11 mouse cellular contexts compared by ENCODE assay signal in the genomic region with DNA sequence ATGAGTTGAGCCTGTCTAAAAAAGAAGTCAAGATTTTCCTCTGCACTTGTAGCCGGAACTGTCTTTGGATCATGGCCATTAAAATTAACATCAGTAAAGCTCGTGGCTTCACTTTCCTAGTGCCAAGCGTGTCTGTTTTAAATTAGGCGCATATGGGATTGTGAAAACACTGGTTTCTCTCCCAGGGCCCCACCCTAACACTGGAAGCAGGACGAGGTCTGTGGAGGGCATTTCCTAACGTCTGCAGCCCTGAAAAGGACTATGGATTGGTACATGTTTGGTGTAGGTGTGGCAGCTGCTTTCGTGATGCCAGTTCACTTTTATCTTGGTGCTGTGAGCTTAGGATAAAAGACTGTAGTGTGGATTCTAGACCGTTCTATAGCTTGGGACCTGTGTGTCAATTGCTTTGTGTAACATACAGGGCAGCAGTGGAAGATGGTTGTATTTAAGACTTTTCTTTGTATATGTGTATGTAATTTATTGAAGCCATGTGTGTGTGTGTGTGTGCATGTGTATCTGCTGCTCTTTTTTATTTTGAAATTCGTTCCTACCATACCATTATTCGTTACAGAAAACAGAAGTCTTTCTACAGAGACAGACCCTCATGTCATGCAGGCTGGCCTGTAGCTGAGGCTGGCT. TPM values are rescaled to one million over a fixed set of nuclear protein-coding genes. Genes with fewer than 3 reads are reported as not detected.
DNase-seq lines count a peak whose midpoint lies in the region; ATAC-seq and TF ChIP-seq lines count a peak whose summit lies in the region.
"Had no signal": no experiment of that assay in that cellular context is flagged by ENCODE, and none has a peak within 500 bp of the region (broad histone marks: within the 10 kb centered on the region; RNA-seq: fewer than 3 reads in every experiment).

No protein-coding gene starts in this region.

- no peaks in the 10 kb centered on the region for H3K9me3 ChIP-seq in midbrain, embryonic 11.5 days (ENCODE audit: control insufficient read depth, low read length)
- H3K9me3 ChIP-seq in midbrain, embryonic 13.5 days = no peaks in the 10 kb centered on the region
- no peaks in the 10 kb centered on the region for H3K9me3 ChIP-seq in heart, embryonic 16.5 days (replicated peaks; ENCODE audit: control insufficient read depth, low read length)
- no peaks in the 10 kb centered on the region for H3K9me3 ChIP-seq in stomach, postnatal 0 days (ENCODE audit: control insufficient read depth, low read length)

- TF ChIP-seq EP300 in stomach, postnatal 0 days (optimal IDR thresholded peaks at IDR 0.05) = no peak

- H3K4me2 ChIP-seq in midbrain, embryonic 11.5 days = no peak overlapping the region
- no peak overlapping the region for H3K4me2 ChIP-seq in midbrain, embryonic 13.5 days (replicated peaks)
- peak overlapping the region; percentile 34 for H3K4me2 ChIP-seq in heart, embryonic 16.5 days (ENCODE audit: low read depth, low read length)
- H3K4me2 ChIP-seq in stomach, postnatal 0 days (replicated peaks; ENCODE audit: low read depth) = peak overlapping the region; percentile 14; the same call in 1 of the 2 replicates

- ATAC-seq in midbrain, embryonic 11.5 days (ENCODE audit: low FRiP score) = no peak
- no peak for ATAC-seq in midbrain, embryonic 13.5 days
- ATAC-seq in heart, embryonic 16.5 days (replicated peaks; ENCODE audit: extremely low read depth, insufficient read depth, low FRiP score) = no peak; the same call in 1 of the 2 replicates
- ATAC-seq in stomach, postnatal 0 days (ENCODE audit: low FRiP score, low TSS enrichment) = no peak
- ATAC-seq: inflammation-experienced regulatory T-cells, adult 6 months had no signal

- peak; percentile 23 for DNase-seq in gastrocnemius, postnatal 25 days
- DNase-seq in gastrocnemius, postnatal 14 days = no peak
- peak; percentile 66 for DNase-seq in midbrain, embryonic 11.5 days (ENCODE audit: low spot score, missing footprints)
- no peak for DNase-seq in stomach, postnatal 0 days (ENCODE audit: low spot score)
- no peak for DNase-seq in B cell, adult 2 months
- no peak for DNase-seq in layer of hippocampus, postnatal 10 days (ENCODE audit: low spot score in 2 of 2)
- DNase-seq: adrenal gland, postnatal 14 days; thymus, adult 18-20 months had no signal

- 56% methylated on average over 10 of the region's 10 CpGs for WGBS in midbrain, embryonic 11.5 days
- 51% methylated on average over 10 of the region's 10 CpGs for WGBS in midbrain, embryonic 13.5 days
- WGBS in heart, embryonic 16.5 days = 41% methylated on average over 10 of the region's 10 CpGs
- WGBS in stomach, postnatal 0 days = 22% methylated on average over 10 of the region's 10 CpGs

- peaks cover 10% of the 10 kb centered on the region for H3K4me1 ChIP-seq in midbrain, embryonic 11.5 days (ENCODE audit: control insufficient read depth, insufficient read depth, low read length)
- peaks cover 17% of the 10 kb centered on the region; the same call in 1 of the 2 replicates for H3K4me1 ChIP-seq in midbrain, embryonic 13.5 days (replicated peaks)
- H3K4me1 ChIP-seq in heart, embryonic 16.5 days (ENCODE audit: control insufficient read depth, insufficient read depth, low read length) = peaks cover 29% of the 10 kb centered on the region
- no peaks in the 10 kb centered on the region; the same call in 1 of the 2 replicates for H3K4me1 ChIP-seq in stomach, postnatal 0 days (replicated peaks; ENCODE audit: control insufficient read depth, insufficient read depth)

- no peak overlapping the region for H3K9ac ChIP-seq in midbrain, embryonic 11.5 days (ENCODE audit: low read length)
- H3K9ac ChIP-seq in midbrain, embryonic 13.5 days (replicated peaks) = no peak overlapping the region
- H3K9ac ChIP-seq in heart, embryonic 16.5 days (ENCODE audit: low read length) = no peak overlapping the region; the same call in 1 of the 2 replicates
- H3K9ac ChIP-seq in stomach, postnatal 0 days (ENCODE audit: low read length) = no peak overlapping the region

- H3K36me3 ChIP-seq in midbrain, embryonic 11.5 days (ENCODE audit: control insufficient read depth, insufficient read depth, low read length) = no peaks in the 10 kb centered on the region
- no peaks in the 10 kb centered on the region for H3K36me3 ChIP-seq in midbrain, embryonic 13.5 days
- peaks cover under 1% of the 10 kb centered on the region for H3K36me3 ChIP-seq in heart, embryonic 16.5 days (ENCODE audit: control insufficient read depth, insufficient read depth)
- no peaks in the 10 kb centered on the region for H3K36me3 ChIP-seq in stomach, postnatal 0 days (ENCODE audit: control insufficient read depth, insufficient read depth, low read length)

- no peak for TF ChIP-seq CTCF in stomach, postnatal 0 days (IDR thresholded peaks at IDR 0.05; ENCODE audit: low read depth)

- no peak overlapping the region for H3K4me3 ChIP-seq in midbrain, embryonic 11.5 days (ENCODE audit: low read depth, low read length)
- H3K4me3 ChIP-seq in midbrain, embryonic 13.5 days (replicated peaks) = no peak overlapping the region
- no peak overlapping the region for H3K4me3 ChIP-seq in heart, embryonic 16.5 days (ENCODE audit: low read length)
- no peak overlapping the region for H3K4me3 ChIP-seq in stomach, postnatal 0 days (ENCODE audit: low read depth, low read length)

- intact Hi-C loops in gastrocnemius, postnatal 14 days (cut with DNase I; ENCODE audit: low total_unique reads) = loop anchor here (10.0 kb wide), 1 partner anchor 122 kb away; no protein-coding TSS in a partner anchor

- no peak overlapping the region for H3K27ac ChIP-seq in midbrain, embryonic 11.5 days (ENCODE audit: low read depth, low read length)
- no peak overlapping the region for H3K27ac ChIP-seq in midbrain, embryonic 13.5 days
- H3K27ac ChIP-seq in heart, embryonic 16.5 days (ENCODE audit: low read length) = peak overlapping the region; percentile 46
- H3K27ac ChIP-seq in stomach, postnatal 0 days (replicated peaks) = no peak overlapping the region

- no peaks in the 10 kb centered on the region for H3K27me3 ChIP-seq in midbrain, embryonic 11.5 days (ENCODE audit: control insufficient read depth, insufficient read depth, low read length)
- no peaks in the 10 kb centered on the region for H3K27me3 ChIP-seq in midbrain, embryonic 13.5 days
- H3K27me3 ChIP-seq in heart, embryonic 16.5 days (ENCODE audit: control insufficient read depth, insufficient read depth, low read length) = no peaks in the 10 kb centered on the region
- H3K27me3 ChIP-seq in stomach, postnatal 0 days (ENCODE audit: control insufficient read depth, insufficient read depth, low read length) = no peaks in the 10 kb centered on the region

RNA-seq across cellular contexts. Expression of gene Epb41l2, which starts 13.0 kb away (rescaled TPM):
- 10 to 100 TPM; 34.5 to 41.4 TPM for total RNA-seq in gastrocnemius, postnatal 25 days (2021)
- 10 to 100 TPM; 61.5 to 66.5 TPM for total RNA-seq in gastrocnemius, postnatal 14 days (2021)
- 39.4 and 40.8 TPM in 2 replicates for polyA plus RNA-seq in midbrain, embryonic 11.5 days (2014; fragmentation: Nextera tagmentation; extraction: Ambion mirVana)
- polyA plus RNA-seq in midbrain, embryonic 13.5 days (2015; fragmentation: Nextera tagmentation; extraction: Ambion mirVana) = 21.7 and 25.6 TPM in 2 replicates
- polyA plus RNA-seq in heart, embryonic 16.5 days (2015; fragmentation: Nextera tagmentation; extraction: Ambion mirVana) = 49.8 and 52.1 TPM in 2 replicates
- 18.2 and 19.3 TPM in 2 replicates for polyA plus RNA-seq in stomach, postnatal 0 days (2015; fragmentation: Nextera tagmentation; extraction: Ambion mirVana)
- 100 to 1,000 TPM; 145 to 153 TPM for total RNA-seq in layer of hippocampus, postnatal 10 days (2021)

Comparison
In these comparisons a context has a peak if more than half of its experiments do, and no peak if none do; other contexts are left out.
1. DNase-seq: peak in gastrocnemius, postnatal 25 days (single experiment) and midbrain, embryonic 11.5 days (single experiment); none in gastrocnemius, postnatal 14 days (single experiment), stomach, postnatal 0 days (single experiment), B cell, adult 2 months (0 of 2) and layer of hippocampus, postnatal 10 days (0 of 2).
2. H3K4me2 ChIP-seq: peak in heart, embryonic 16.5 days (single experiment) and stomach, postnatal 0 days (single experiment); none in midbrain, embryonic 11.5 days (single experiment) and midbrain, embryonic 13.5 days (single experiment).